Mouse (Mus musculus) common myeloid progenitor, adult 5-6 weeks (primary cell): Measurements from ENCODE around the gene Figla. TPM values are rescaled to one million over a fixed set of nuclear protein-coding genes. Genes with fewer than 3 reads are reported as not detected.

Source experiments
- ATAC-seq: replicated peaks from 2 replicates; pipeline ENCODE4 v1.8.0; 2016; ENCODE audit warnings: low read depth, mild to moderate bottlenecking, moderate TSS enrichment, inconsistent platforms; ENCODE audit not compliant: poor library complexity, severe bottlenecking
- total RNA-seq: library from RNA; stranded (forward); fragments of 200-1000, 187-1606 nt; gene quantifications from 2 replicates; pipeline ENCODE4 v1.2.3, GENCODE M21; 2017

Gene Figla
- total RNA-seq, 1 experiment from 2014 or later: not detected

GRCm38 (mm10) chr6:86066727-86067126, 50.8 kb downstream of the Figla start:
- ATAC-seq: no peak

- ATAC-seq: no peak
Measured at GRCm38 (mm10) chr6:86067145-86067544, 51.2 kb downstream of the Figla start.

- ATAC-seq: no peak
Measured at GRCm38 (mm10) chr6:86069009-86069408, 53.0 kb downstream of the Figla start.

GRCm38 (mm10) chr6:86069856-86070255, 53.9 kb downstream of the Figla start:
- ATAC-seq: no peak

GRCm38 (mm10) chr6:86070277-86070676, 54.3 kb downstream of the Figla start:
- ATAC-seq: no peak

Other genes with a start within 250 kb of the Figla start
- not detected in 2 replicates for gene Nat8f6, start 195.2 kb upstream of the Figla start, total RNA-seq
- not detected in 2 replicates for gene Nat8f5, start 195.2 kb upstream of the Figla start, total RNA-seq
- gene Nat8, start 184.1 kb upstream of the Figla start, total RNA-seq: not detected in 2 replicates
- gene Nat8f2, start 147.0 kb upstream of the Figla start, total RNA-seq: not detected in 2 replicates
- gene Nat8f4, start 111.3 kb upstream of the Figla start, total RNA-seq: 1.6 TPM in 2 replicates
- 54.6 and 74.5 TPM in 2 replicates for gene Tprkb, start 104.3 kb upstream of the Figla start, total RNA-seq
- 4.1 and 4.9 TPM in 2 replicates for gene Nat8f1, start 100.5 kb upstream of the Figla start, total RNA-seq
- 41.9 and 69.4 TPM in 2 replicates for gene Dusp11, start 54.5 kb upstream of the Figla start, total RNA-seq
- 31.6 and 44.5 TPM in 2 replicates for gene Add2, start 12.5 kb downstream of the Figla start, total RNA-seq
- not detected in 2 replicates for gene Tgfa, start 179.1 kb downstream of the Figla start, total RNA-seq